Mouse (Mus musculus) cerebellum, adult 9-10 months (tissue): Measurements from ENCODE around the gene H1fnt.

Source experiments
- DNase-seq: peaks from one replicate; pipeline ENCODE4 v3.0.0; 2022

H1fnt gene

GRCm38 (mm10) chr15:98257193-98257592 is at the start of gene H1fnt:
TSS of gene H1fnt (minus strand) at chr15:98257293.
- no peak for DNase-seq

DNA sequence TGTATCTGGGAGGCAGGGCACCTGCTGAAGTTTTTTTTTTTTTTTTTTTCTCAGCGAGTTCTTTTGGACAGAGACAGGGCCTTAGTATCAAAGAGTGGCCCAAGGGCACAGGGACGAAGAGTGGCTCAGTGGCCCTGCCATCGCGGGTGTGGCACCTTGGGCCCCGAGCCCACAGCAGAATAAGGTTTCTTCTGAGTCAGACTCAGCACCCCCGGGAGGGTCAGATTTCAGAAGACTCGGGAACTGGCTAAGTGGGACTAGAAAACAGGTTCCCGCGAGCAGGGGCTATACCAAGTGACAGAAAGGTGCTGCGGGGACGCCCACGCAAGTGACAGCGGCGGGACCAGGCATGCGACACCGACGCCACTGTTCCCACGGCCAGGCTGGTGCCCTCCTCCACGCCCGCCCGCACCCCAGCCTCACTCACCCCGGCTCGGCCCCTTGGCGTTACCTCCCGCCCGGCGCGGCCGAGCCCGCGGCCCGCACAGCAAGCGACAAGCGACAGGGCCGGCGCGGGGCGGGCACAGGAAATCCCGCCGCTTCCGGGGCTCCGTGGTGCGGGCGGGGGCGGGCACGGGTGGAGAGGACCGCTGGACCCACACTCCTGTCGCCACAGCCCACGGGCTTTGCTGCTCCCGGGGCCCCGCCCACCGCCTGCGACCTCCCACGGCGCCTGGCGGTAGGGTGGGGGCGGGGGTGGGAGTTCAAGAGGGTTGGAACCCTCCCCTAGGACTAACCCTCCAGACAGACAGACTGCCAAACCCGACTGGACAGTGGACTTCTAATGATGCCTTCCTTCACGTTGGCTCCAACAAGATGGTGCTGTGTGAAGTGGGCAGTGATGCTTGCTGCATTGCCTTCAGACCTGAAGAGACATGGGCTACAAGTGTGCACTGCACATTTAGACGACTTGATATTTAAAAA is 38.8 kb upstream of the H1fnt start, which contains the start of gene Zfp641:
Gene Zfp641 (minus strand): TSS at position 534 of the 924 bp plus-strand sequence.
- DNase-seq = peak; percentile 43

- DNase-seq = no peak
Measured at GRCm38 (mm10) chr15:98293651-98294050, 36.6 kb upstream of the H1fnt start.

DNA sequence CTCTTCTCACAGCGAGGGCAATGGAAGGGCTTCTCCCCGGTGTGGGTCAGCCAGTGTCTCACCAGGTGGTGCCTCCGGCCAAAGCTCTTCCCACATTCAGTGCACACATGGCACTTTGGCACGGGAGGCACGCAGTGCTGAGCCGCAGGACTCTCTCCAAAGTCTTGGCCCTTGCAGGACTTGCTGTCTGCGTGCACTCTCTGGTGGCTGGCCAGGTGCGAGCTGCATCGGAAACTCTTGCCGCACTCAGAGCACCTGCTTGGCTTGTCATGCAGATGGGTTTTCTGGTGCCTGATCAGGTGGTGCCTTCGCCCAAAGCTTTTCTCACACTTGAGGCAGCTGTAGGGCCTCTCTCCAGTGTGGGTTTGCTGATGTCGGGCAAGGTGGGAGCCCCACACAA is 31.5 kb upstream of the H1fnt start:
- peak; percentile 36 for DNase-seq

DNA sequence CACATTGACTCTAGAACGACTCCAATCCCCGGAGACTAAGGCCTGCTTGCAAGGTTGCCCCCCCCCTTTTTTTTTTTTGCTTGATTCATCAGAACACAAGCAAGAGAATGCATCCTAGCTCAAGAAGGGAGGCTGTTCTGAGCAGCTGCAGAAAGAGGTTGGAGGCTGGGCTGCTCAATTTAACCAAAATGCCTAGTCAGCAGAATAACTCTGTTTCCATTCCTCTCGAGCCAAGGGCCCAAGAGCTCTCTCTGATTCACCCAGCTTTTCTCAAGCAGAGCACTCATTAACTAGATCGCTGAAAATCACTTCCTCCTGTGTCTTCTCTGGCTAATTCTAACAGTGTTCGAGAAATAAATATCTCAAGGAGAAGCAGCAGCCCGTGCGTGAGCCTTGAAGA is 29.3 kb upstream of the H1fnt start:
- DNase-seq = no peak

- no peak for DNase-seq
Measured at GRCm38 (mm10) chr15:98257776-98258175, 683 bp upstream of the H1fnt start.

GRCm38 (mm10) chr15:98256271-98256670 is 822 bp downstream of the H1fnt start:
- DNase-seq = peak; percentile 39

- DNase-seq = no peak
Measured at GRCm38 (mm10) chr15:98235442-98235841, 21.7 kb downstream of the H1fnt start.

DNA sequence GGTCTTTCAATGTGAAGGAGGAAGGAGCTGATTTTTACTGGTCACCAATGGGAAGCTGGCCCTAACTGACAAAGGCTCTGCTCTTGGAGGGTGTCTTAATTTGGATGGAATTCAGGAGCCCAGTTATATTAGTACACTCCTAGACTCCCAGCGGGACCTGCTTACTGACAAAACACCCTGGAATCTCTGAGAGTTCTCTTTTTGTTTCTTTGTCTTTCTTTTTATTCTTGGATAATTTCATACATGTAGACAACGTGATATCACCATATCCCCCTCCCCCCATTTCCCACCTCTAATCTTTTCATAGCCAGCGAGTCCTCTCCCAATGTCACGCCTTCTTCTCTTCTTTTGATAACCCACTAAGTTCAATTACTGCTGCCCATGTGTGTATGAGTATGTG is 22.7 kb downstream of the H1fnt start, which contains the start of gene Olfr286:
Gene Olfr286 (minus strand): TSS at position 101 of the 400 bp plus-strand sequence.
- DNase-seq = no peak

DNA sequence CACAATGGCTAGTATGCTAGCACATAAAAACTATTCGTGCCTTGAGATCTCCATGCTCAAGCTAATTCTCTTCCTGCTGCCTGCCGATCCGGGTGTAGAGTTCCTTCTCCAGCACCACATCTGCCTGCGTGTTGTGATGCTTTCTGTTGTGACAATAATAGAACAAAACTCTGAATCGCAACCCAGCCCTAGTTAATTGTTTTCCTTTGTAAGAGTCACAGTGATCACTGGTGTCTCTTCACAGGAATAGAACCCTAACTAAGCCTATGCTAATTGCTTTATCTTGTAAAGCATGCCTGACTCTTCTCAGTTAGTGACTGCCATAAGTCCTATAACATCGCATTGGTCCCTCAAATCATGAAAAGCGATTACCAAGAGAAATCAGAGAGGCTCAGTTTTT is 31.0 kb downstream of the H1fnt start:
- no peak for DNase-seq

DNA sequence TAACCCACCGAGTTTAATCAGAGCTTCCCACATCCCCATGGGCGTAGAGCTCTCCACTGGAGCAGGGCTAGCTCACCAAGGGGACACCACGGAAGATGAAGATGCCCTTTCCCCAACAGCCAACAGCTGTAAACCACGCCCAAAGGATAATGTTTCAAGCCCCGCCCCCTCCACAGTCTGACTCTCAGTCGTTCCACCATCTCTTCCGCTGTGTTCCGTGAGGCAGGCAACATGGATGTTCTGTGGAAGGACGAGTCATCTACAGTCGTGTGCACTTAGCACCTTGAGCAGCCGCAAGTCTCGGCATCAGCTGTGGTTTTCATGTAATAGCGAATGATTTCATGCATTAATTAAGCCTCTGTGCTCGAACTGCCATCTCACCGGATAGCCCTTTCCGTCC is 31.5 kb downstream of the H1fnt start:
- no peak for DNase-seq

DNA sequence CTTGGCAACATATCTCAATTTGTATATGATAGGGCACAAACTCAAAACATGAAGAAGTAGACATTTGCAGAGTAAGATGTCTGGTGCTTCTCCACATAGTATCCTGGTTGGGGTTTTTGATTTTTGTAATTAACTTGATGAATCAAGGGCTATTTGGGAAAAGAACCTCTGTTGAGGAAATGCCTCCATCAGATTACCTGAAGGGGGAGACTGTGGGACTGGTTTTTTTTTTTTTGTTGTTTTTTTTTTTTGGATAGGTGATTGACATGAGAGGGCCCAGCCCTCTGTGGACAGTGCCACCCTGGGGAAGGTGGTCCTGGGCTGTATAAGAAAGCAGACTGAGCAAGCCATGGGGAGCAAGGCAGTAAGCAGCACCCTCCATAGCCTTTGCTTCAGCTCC is 34.7 kb downstream of the H1fnt start:
- DNase-seq = no peak

DNA sequence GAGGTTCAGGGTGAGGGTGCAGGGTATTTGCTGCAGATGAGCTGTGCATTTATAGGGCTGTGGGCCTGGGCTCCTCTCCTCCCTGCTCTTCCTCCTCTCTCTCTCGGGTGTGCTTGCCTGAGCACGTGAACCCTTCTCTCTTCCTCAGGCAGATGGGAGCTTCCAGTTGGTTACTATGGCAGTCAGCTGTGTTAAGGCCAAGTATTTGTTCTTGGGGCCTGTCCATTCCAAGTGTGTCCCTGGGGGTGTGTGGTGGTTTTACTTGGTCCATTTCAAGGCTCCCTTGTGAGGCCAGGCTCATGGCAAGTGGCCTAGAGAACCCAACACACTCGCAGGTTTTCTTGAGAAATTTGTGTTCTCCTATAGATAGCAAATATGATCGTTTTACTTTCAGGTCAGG is 36.2 kb downstream of the H1fnt start, which contains the start of the genes Gm44579 and Olfr287:
Gene Gm44579 (minus strand): TSS at position 101 of the 400 bp plus-strand sequence.
Gene Olfr287 (minus strand): TSS at position 180 of the 400 bp plus-strand sequence.
- peak; percentile 4 for DNase-seq

DNA sequence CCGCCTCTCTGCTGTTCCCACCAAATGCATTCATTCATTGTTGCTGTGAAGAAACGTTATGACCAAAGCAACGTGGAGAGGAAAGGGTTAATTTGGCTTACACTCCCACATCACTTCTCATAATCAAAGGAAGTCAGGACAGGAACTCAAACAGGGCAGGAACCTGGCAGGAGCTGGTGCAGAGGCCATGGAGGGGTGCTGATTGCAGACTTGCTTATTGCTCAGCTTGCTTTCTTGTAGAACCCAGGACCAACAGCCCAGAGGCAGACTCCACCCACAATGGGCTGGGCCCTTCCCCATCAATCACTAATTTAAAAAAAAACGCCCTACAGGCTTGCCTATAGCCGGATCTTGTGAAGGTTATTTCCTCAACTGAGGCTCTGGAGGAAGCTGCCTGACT is 43.0 kb downstream of the H1fnt start:
- DNase-seq = no peak

DNA sequence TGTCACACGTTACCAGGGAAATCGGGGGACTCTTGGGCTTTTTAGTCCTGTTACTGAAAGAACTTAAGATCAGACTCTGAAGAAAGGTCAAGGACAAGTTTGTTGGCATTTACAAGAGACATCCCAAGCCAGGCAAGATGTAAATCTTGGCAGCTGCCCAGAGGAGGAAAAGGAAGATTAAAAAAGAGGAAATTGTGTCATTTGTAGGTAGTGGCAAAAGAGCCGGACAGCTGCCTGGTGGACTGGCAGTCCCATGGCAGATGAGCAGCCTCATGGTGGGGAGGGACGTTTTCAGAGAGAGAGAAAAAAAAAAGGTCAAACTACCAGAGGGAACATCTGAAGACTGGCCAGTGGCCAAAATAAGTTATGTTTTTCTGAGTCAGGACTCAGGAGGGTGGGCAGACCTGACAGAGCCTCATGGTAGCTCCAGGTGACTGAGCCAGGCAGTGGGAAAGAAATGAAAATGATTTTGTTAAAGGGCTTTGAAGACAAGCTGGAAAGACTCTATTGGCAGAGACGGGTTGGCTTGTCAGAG is 43.7 kb downstream of the H1fnt start:
- no peak for DNase-seq

DNA sequence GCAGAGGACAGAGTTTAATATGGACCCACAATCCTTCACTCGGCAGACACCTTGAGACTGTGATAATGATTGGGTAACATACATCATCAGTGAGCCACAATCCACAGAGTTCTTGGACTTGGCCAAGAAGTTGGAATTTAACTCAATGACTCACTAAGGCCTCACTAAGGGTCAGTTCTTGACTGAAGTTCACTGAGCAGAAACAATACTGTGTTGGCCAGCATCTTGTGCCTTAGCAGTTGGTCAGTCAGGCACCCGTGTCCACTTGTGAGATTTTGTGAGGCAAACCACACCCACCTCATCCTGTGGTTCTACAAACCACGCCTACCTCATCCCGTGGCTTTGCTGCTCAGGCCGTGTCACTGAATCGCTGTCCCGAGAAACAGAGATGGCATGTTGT is 47.4 kb downstream of the H1fnt start:
- DNase-seq = no peak
